Mouse (Mus musculus): Measurements from ENCODE around the gene Pdlim3. TPM values are rescaled to one million over a fixed set of nuclear protein-coding genes. Genes with fewer than 3 reads are reported as not detected.

Pdlim3 gene
- polyA plus RNA-seq, 1 experiment = 0.76 TPM

GRCm38 (mm10) chr8:45899783-45900182 lies 14.5 kb downstream of the Pdlim3 start:
- Histone ChIP-seq H3K4me3 (ENCODE audit: insufficient read depth, low read length) (no peak overlapping the region), H3K27ac (ENCODE audit: insufficient read depth, low read length) (no peak overlapping the region), H3K4me1 (ENCODE audit: control insufficient read depth, insufficient read depth, low read length) (peaks cover 5% of the 10 kb centered on the region; the same call in 1 of the 2 replicates)
- TF ChIP-seq POLR2A (IDR thresholded peaks at IDR 0.05; ENCODE audit: low read depth, low read length) = no peak
- no peak for TF ChIP-seq CTCF (IDR thresholded peaks at IDR 0.05; ENCODE audit: borderline replicate concordance, insufficient read depth, low read length)

- Histone ChIP-seq H3K4me1 (ENCODE audit: control insufficient read depth, insufficient read depth, low read length) (peaks cover 5% of the 10 kb centered on the region; the same call in 1 of the 2 replicates), H3K4me3 (ENCODE audit: insufficient read depth, low read length) (no peak overlapping the region), H3K27ac (ENCODE audit: insufficient read depth, low read length) (no peak overlapping the region)
- no peak for TF ChIP-seq POLR2A (IDR thresholded peaks at IDR 0.05; ENCODE audit: low read depth, low read length)
- TF ChIP-seq CTCF (IDR thresholded peaks at IDR 0.05; ENCODE audit: borderline replicate concordance, insufficient read depth, low read length) = no peak
Measured at GRCm38 (mm10) chr8:45901626-45902025, 16.4 kb downstream of the Pdlim3 start.

GRCm38 (mm10) chr8:45903659-45904058 lies 18.4 kb downstream of the Pdlim3 start:
- no peak overlapping the region for H3K27ac ChIP-seq (ENCODE audit: insufficient read depth, low read length)

GRCm38 (mm10) chr8:45905591-45906250 lies 20.5 kb downstream of the Pdlim3 start:
- Histone ChIP-seq H3K4me3 (ENCODE audit: insufficient read depth, low read length) (no peak overlapping the region), H3K4me1 (ENCODE audit: control insufficient read depth, insufficient read depth, low read length) (peaks cover 5% of the 10 kb centered on the region; the same call in 1 of the 2 replicates), H3K27ac (ENCODE audit: insufficient read depth, low read length) (no peak overlapping the region)
- TF ChIP-seq POLR2A (IDR thresholded peaks at IDR 0.05; ENCODE audit: low read depth, low read length) (no peak), CTCF (IDR thresholded peaks at IDR 0.05; ENCODE audit: borderline replicate concordance, insufficient read depth, low read length) (no peak)

More at GRCm38 (mm10) chr8:45903659-45904058, 18.4 kb downstream of the Pdlim3 start:
- TF ChIP-seq POLR2A (IDR thresholded peaks at IDR 0.05; ENCODE audit: low read depth, low read length) (no peak), CTCF (IDR thresholded peaks at IDR 0.05; ENCODE audit: borderline replicate concordance, insufficient read depth, low read length) (no peak)
- H3K4me3 ChIP-seq (ENCODE audit: insufficient read depth, low read length) = no peak overlapping the region
- H3K4me1 ChIP-seq (ENCODE audit: control insufficient read depth, insufficient read depth, low read length) = peaks cover 5% of the 10 kb centered on the region; the same call in 1 of the 2 replicates

- no peak overlapping the region for H3K27ac ChIP-seq (ENCODE audit: insufficient read depth, low read length)
- no peak for TF ChIP-seq POLR2A (IDR thresholded peaks at IDR 0.05; ENCODE audit: low read depth, low read length)
- TF ChIP-seq CTCF (IDR thresholded peaks at IDR 0.05; ENCODE audit: borderline replicate concordance, insufficient read depth, low read length) = no peak
- no peak overlapping the region for H3K4me3 ChIP-seq (ENCODE audit: insufficient read depth, low read length)
- H3K4me1 ChIP-seq (ENCODE audit: control insufficient read depth, insufficient read depth, low read length) = peaks cover 5% of the 10 kb centered on the region; the same call in 1 of the 2 replicates
Measured at GRCm38 (mm10) chr8:45906251-45906619, 21.0 kb downstream of the Pdlim3 start.

- Histone ChIP-seq H3K4me1 (ENCODE audit: control insufficient read depth, insufficient read depth, low read length) (no peaks in the 10 kb centered on the region), H3K4me3 (ENCODE audit: insufficient read depth, low read length) (no peak overlapping the region), H3K27ac (ENCODE audit: insufficient read depth, low read length) (no peak overlapping the region)
- no peak for TF ChIP-seq CTCF (IDR thresholded peaks at IDR 0.05; ENCODE audit: borderline replicate concordance, insufficient read depth, low read length)
- no peak for TF ChIP-seq POLR2A (IDR thresholded peaks at IDR 0.05; ENCODE audit: low read depth, low read length)
Measured at GRCm38 (mm10) chr8:45913707-45914106, 28.4 kb downstream of the Pdlim3 start.

GRCm38 (mm10) chr8:45916496-45916895 lies 31.2 kb downstream of the Pdlim3 start:
- Histone ChIP-seq H3K4me1 (ENCODE audit: control insufficient read depth, insufficient read depth, low read length) (no peaks in the 10 kb centered on the region), H3K27ac (ENCODE audit: insufficient read depth, low read length) (no peak overlapping the region), H3K4me3 (ENCODE audit: insufficient read depth, low read length) (no peak overlapping the region)
- TF ChIP-seq POLR2A (IDR thresholded peaks at IDR 0.05; ENCODE audit: low read depth, low read length) (no peak), CTCF (IDR thresholded peaks at IDR 0.05; ENCODE audit: borderline replicate concordance, insufficient read depth, low read length) (no peak)

GRCm38 (mm10) chr8:45917040-45917679 lies 31.9 kb downstream of the Pdlim3 start:
- Histone ChIP-seq H3K4me3 (ENCODE audit: insufficient read depth, low read length) (peak overlapping the region; percentile 11; the same call in 1 of the 2 replicates), H3K27ac (ENCODE audit: insufficient read depth, low read length) (no peak overlapping the region), H3K4me1 (ENCODE audit: control insufficient read depth, insufficient read depth, low read length) (no peaks in the 10 kb centered on the region)
- TF ChIP-seq POLR2A (IDR thresholded peaks at IDR 0.05; ENCODE audit: low read depth, low read length) (no peak), CTCF (IDR thresholded peaks at IDR 0.05; ENCODE audit: borderline replicate concordance, insufficient read depth, low read length) (no peak)

- Histone ChIP-seq H3K4me1 (ENCODE audit: control insufficient read depth, insufficient read depth, low read length) (no peaks in the 10 kb centered on the region), H3K4me3 (ENCODE audit: insufficient read depth, low read length) (no peak overlapping the region)
Measured at GRCm38 (mm10) chr8:45918891-45919290, 33.6 kb downstream of the Pdlim3 start.

GRCm38 (mm10) chr8:45920392-45920791 lies 35.1 kb downstream of the Pdlim3 start:
- Histone ChIP-seq H3K4me3 (ENCODE audit: insufficient read depth, low read length) (no peak overlapping the region), H3K4me1 (ENCODE audit: control insufficient read depth, insufficient read depth, low read length) (no peaks in the 10 kb centered on the region), H3K27ac (ENCODE audit: insufficient read depth, low read length) (no peak overlapping the region)
- TF ChIP-seq POLR2A (IDR thresholded peaks at IDR 0.05; ENCODE audit: low read depth, low read length) = no peak
- no peak for TF ChIP-seq CTCF (IDR thresholded peaks at IDR 0.05; ENCODE audit: borderline replicate concordance, insufficient read depth, low read length)

More at GRCm38 (mm10) chr8:45918891-45919290, 33.6 kb downstream of the Pdlim3 start:
- H3K27ac ChIP-seq (ENCODE audit: insufficient read depth, low read length) = no peak overlapping the region
- TF ChIP-seq POLR2A (IDR thresholded peaks at IDR 0.05; ENCODE audit: low read depth, low read length) (no peak), CTCF (IDR thresholded peaks at IDR 0.05; ENCODE audit: borderline replicate concordance, insufficient read depth, low read length) (no peak)

All from embryonic fibroblast, embryonic 13.5 days (primary cell).